Mouse (Mus musculus): Measurements from ENCODE around the gene Taldo1. TPM values are rescaled to one million over a fixed set of nuclear protein-coding genes. Genes with fewer than 3 reads are reported as not detected.

Taldo1 gene
- total RNA-seq, 1 experiment from 2014 or later: 295 TPM

Other genes starting within 250 kb of the Taldo1 start
- 42.0 and 54.6 TPM in 2 replicates for gene Rnh1, start 219.3 kb upstream of the Taldo1 start, total RNA-seq (2017)
- 23.5 and 36.8 TPM in 2 replicates for gene Hras, start 198.2 kb upstream of the Taldo1 start, total RNA-seq (2017)
- 1.2 TPM in 2 replicates for gene Lrrc56, start 198.0 kb upstream of the Taldo1 start, total RNA-seq (2017)
- gene Lmntd2, start 178.1 kb upstream of the Taldo1 start, total RNA-seq (2017): 0.32 and 1.2 TPM in 2 replicates
- 1.8 and 5.9 TPM in 2 replicates for gene Rassf7, start 176.3 kb upstream of the Taldo1 start, total RNA-seq (2017)
- 64.1 and 114 TPM in 2 replicates for gene Phrf1, start 163.4 kb upstream of the Taldo1 start, total RNA-seq (2017)
- 3.4 and 24.7 TPM in 2 replicates for gene Irf7, start 125.7 kb upstream of the Taldo1 start, total RNA-seq (2017)
- not detected in 2 replicates for gene Cdhr5, start 115.4 kb upstream of the Taldo1 start, total RNA-seq (2017)
- gene Sct, start 113.1 kb upstream of the Taldo1 start, total RNA-seq (2017): not detected in 2 replicates
- gene Drd4, start 100.2 kb upstream of the Taldo1 start, total RNA-seq (2017): not detected in 2 replicates
- 18.7 and 29.1 TPM in 2 replicates for gene Deaf1, start 64.5 kb upstream of the Taldo1 start, total RNA-seq (2017)
- gene Tmem80, start 64.5 kb upstream of the Taldo1 start, total RNA-seq (2017): 7.4 and 9.0 TPM in 2 replicates
- gene Eps8l2, start 53.3 kb upstream of the Taldo1 start, total RNA-seq (2017): 1.1 TPM in 1 of 2 replicates, not detected in the other
- gene Gatd1, start 21.9 kb downstream of the Taldo1 start, total RNA-seq (2017): 11.4 and 12.7 TPM in 2 replicates
- gene Cend1, start 37.3 kb downstream of the Taldo1 start, total RNA-seq (2017): not detected in 2 replicates
- 4.9 and 11.1 TPM in 2 replicates for gene Slc25a22, start 45.7 kb downstream of the Taldo1 start, total RNA-seq (2017)
- gene Pidd1, start 51.8 kb downstream of the Taldo1 start, total RNA-seq (2017): 8.3 and 14.3 TPM in 2 replicates
- 2,332 and 2,799 TPM in 2 replicates for gene Rplp2, start 55.2 kb downstream of the Taldo1 start, total RNA-seq (2017)
- 13.9 and 14.4 TPM in 2 replicates for gene Pnpla2, start 63.0 kb downstream of the Taldo1 start, total RNA-seq (2017)
- gene Cracr2b, start 68.9 kb downstream of the Taldo1 start, total RNA-seq (2017): 0.39 TPM in 1 of 2 replicates, not detected in the other
- gene Cd151, start 75.2 kb downstream of the Taldo1 start, total RNA-seq (2017): 31.4 and 32.9 TPM in 2 replicates
- gene Polr2l, start 82.9 kb downstream of the Taldo1 start, total RNA-seq (2017): 44.5 and 47.0 TPM in 2 replicates
- gene Tspan4, start 83.0 kb downstream of the Taldo1 start, total RNA-seq (2017): 50.3 and 53.3 TPM in 2 replicates
- 25.4 and 27.5 TPM in 2 replicates for gene Chid1, start 147.7 kb downstream of the Taldo1 start, total RNA-seq (2017)
- gene Ap2a2, start 170.0 kb downstream of the Taldo1 start, total RNA-seq (2017): 26.6 and 27.8 TPM in 2 replicates